Mouse (Mus musculus) telencephalon, adult 2 months (tissue): Measurements from ENCODE around the gene Adgrl1.

Source experiments
- DNase-seq: peaks from one replicate; pipeline ENCODE4 v3.0.0-alpha.2; 2011; ENCODE audit warnings: low read depth, low spot score

The Adgrl1 gene

DNA sequence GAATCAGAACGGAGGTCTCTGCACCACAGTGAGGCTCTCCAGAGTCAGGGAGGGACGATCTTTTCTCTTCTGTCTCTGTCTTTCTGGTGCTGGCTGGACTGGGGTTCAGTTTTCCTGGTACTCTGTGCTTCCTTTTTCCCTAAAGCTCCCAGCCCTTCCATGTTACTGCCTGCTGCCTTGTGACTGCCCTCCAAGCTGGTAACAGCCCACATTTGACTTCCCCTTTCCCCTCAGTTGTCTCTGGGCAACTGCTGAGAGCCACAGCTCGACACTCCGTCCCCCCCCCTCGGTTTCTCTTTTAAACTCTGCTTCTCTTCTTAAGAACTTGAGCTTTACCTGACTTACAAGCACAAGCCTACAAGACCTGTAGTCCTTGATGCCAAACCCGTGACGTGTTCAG lies 89.3 kb downstream of the Adgrl1 start:
- DNase-seq: no peak

- no peak for DNase-seq
Measured at GRCm38 (mm10) chr8:83990170-83990569, 90.3 kb downstream of the Adgrl1 start.
